23 mouse cellular contexts compared by ENCODE assay signal in the genomic region with DNA sequence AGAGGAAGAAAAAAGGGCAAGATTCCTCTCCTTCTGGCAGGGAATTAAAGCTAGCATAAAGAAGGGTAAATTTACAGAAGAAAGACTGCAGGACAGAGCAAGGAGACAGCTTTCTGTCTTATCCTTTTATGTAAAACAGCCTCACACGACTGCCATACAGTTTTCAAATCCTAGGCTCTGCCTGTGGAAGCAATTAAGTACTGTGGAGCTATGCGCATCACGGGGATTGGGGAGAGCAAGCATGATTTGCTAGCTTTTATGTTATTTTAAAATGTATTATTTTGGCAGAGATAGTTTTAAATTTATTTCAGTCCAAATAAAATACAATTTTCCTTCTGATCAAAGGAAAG.
DNase-seq lines count a peak whose midpoint lies in the region; ATAC-seq lines count a peak whose summit lies in the region.
"Had no signal": no experiment of that assay in that cellular context is flagged by ENCODE, and none has a peak within 500 bp of the region (broad histone marks: within the 10 kb centered on the region; RNA-seq: fewer than 3 reads in every experiment).

No protein-coding gene starts in this region.

- H3K9ac ChIP-seq in embryonic facial prominence, embryonic 14.5 days (ENCODE audit: low read depth, low read length) = no peak overlapping the region
- no peak overlapping the region for H3K9ac ChIP-seq in midbrain, embryonic 12.5 days (replicated peaks)
- no peak overlapping the region for H3K9ac ChIP-seq in midbrain, embryonic 14.5 days (replicated peaks; ENCODE audit: low read length)
- H3K9ac ChIP-seq: embryonic facial prominence, embryonic 15.5 days; heart, embryonic 13.5 days had no signal

- H3K9me3 ChIP-seq in embryonic facial prominence, embryonic 14.5 days (ENCODE audit: control insufficient read depth, low read length) = no peaks in the 10 kb centered on the region
- no peaks in the 10 kb centered on the region for H3K9me3 ChIP-seq in embryonic facial prominence, embryonic 10.5 days
- H3K9me3 ChIP-seq in midbrain, embryonic 12.5 days = no peaks in the 10 kb centered on the region
- no peaks in the 10 kb centered on the region for H3K9me3 ChIP-seq in midbrain, embryonic 10.5 days (replicated peaks)
- H3K9me3 ChIP-seq in midbrain, embryonic 14.5 days (ENCODE audit: control insufficient read depth, low read length) = no peaks in the 10 kb centered on the region
- H3K9me3 ChIP-seq: embryonic facial prominence, embryonic 15.5 days; forebrain, embryonic 10.5 days; G1E; heart, embryonic 13.5 days had no signal

- H3K4me3 ChIP-seq in embryonic facial prominence, embryonic 14.5 days (ENCODE audit: low read depth, low read length) = no peak overlapping the region
- no peak overlapping the region for H3K4me3 ChIP-seq in embryonic facial prominence, embryonic 10.5 days
- no peak overlapping the region for H3K4me3 ChIP-seq in midbrain, embryonic 12.5 days
- H3K4me3 ChIP-seq in midbrain, embryonic 10.5 days = no peak overlapping the region
- H3K4me3 ChIP-seq in midbrain, embryonic 14.5 days (replicated peaks; ENCODE audit: low read depth, low read length) = no peak overlapping the region
- H3K4me3 ChIP-seq: embryonic facial prominence, embryonic 15.5 days; erythroblast, embryonic 14.5 days; forebrain, embryonic 10.5 days; gastrocnemius, adult 2 months; heart, embryonic 13.5 days had no signal

- H3K4me1 ChIP-seq in embryonic facial prominence, embryonic 14.5 days (ENCODE audit: control insufficient read depth, insufficient read depth, low read length) = no peaks in the 10 kb centered on the region
- H3K4me1 ChIP-seq in embryonic facial prominence, embryonic 10.5 days = no peaks in the 10 kb centered on the region
- H3K4me1 ChIP-seq in midbrain, embryonic 12.5 days = no peaks in the 10 kb centered on the region
- H3K4me1 ChIP-seq in midbrain, embryonic 10.5 days = no peaks in the 10 kb centered on the region; the same call in 1 of the 2 replicates
- no peaks in the 10 kb centered on the region for H3K4me1 ChIP-seq in midbrain, embryonic 14.5 days (ENCODE audit: control insufficient read depth, insufficient read depth, low read length)
- H3K4me1 ChIP-seq: embryonic facial prominence, embryonic 15.5 days had no signal

- no peak overlapping the region for H3K4me2 ChIP-seq in embryonic facial prominence, embryonic 14.5 days (ENCODE audit: low read depth, low read length)
- no peak overlapping the region for H3K4me2 ChIP-seq in midbrain, embryonic 12.5 days (replicated peaks)
- H3K4me2 ChIP-seq in midbrain, embryonic 14.5 days (ENCODE audit: low read length) = no peak overlapping the region
- H3K4me2 ChIP-seq: embryonic facial prominence, embryonic 15.5 days; heart, embryonic 13.5 days had no signal

- 31% methylated on average over 3 of the region's 3 CpGs for WGBS in embryonic facial prominence, embryonic 14.5 days
- WGBS in embryonic facial prominence, embryonic 10.5 days = 51% methylated on average over 3 of the region's 3 CpGs
- WGBS in midbrain, embryonic 12.5 days = 52% methylated on average over 3 of the region's 3 CpGs
- 73% methylated on average over 3 of the region's 3 CpGs for WGBS in midbrain, embryonic 10.5 days
- WGBS in midbrain, embryonic 14.5 days = 50% methylated on average over 3 of the region's 3 CpGs

- peak; percentile 32 for DNase-seq in embryonic facial prominence, embryonic 14.5 days (ENCODE audit: low spot score)
- no peak for DNase-seq in embryonic facial prominence, embryonic 10.5 days (ENCODE audit: low spot score)
- DNase-seq in midbrain, embryonic 10.5 days (ENCODE audit: low spot score) = no peak
- peak; percentile 31 for DNase-seq in midbrain, embryonic 14.5 days
- DNase-seq in yolk sac, embryonic 10.5 days (ENCODE audit: low spot score) = no peak
- DNase-seq in adrenal gland, postnatal 10 days = no peak
- DNase-seq: adrenal gland, adult 8-10 months; B cell, adult 2 months; cerebellum, adult 11-12 months; cerebellum, adult 9-10 months; cerebellum, postnatal 25 days; gastrocnemius, adult 2 months; gastrocnemius, postnatal 25 days; heart, postnatal 36 days had no signal

- no peaks in the 10 kb centered on the region for H3K27me3 ChIP-seq in embryonic facial prominence, embryonic 14.5 days (replicated peaks; ENCODE audit: control insufficient read depth, insufficient read depth, low read length)
- no peaks in the 10 kb centered on the region for H3K27me3 ChIP-seq in embryonic facial prominence, embryonic 10.5 days (replicated peaks; ENCODE audit: low read depth, poor library complexity, severe bottlenecking)
- H3K27me3 ChIP-seq in midbrain, embryonic 12.5 days = no peaks in the 10 kb centered on the region
- H3K27me3 ChIP-seq in midbrain, embryonic 10.5 days (ENCODE audit: low read depth, poor library complexity, severe bottlenecking) = no peaks in the 10 kb centered on the region
- no peaks in the 10 kb centered on the region for H3K27me3 ChIP-seq in midbrain, embryonic 14.5 days (ENCODE audit: control insufficient read depth, insufficient read depth, low read length)
- H3K27me3 ChIP-seq: embryonic facial prominence, embryonic 15.5 days; heart, embryonic 13.5 days had no signal

- H3K27ac ChIP-seq in embryonic facial prominence, embryonic 14.5 days (replicated peaks; ENCODE audit: low read depth, low read length) = no peak overlapping the region
- no peak overlapping the region for H3K27ac ChIP-seq in embryonic facial prominence, embryonic 10.5 days (replicated peaks)
- no peak overlapping the region for H3K27ac ChIP-seq in midbrain, embryonic 12.5 days (replicated peaks)
- no peak overlapping the region for H3K27ac ChIP-seq in midbrain, embryonic 10.5 days (replicated peaks)
- H3K27ac ChIP-seq in midbrain, embryonic 14.5 days (replicated peaks; ENCODE audit: low read depth, low read length) = no peak overlapping the region
- H3K27ac ChIP-seq: embryonic facial prominence, embryonic 15.5 days; forebrain, embryonic 10.5 days; gastrocnemius, adult 2 months; heart, embryonic 13.5 days; hindbrain, postnatal 0 days had no signal

- ATAC-seq in embryonic facial prominence, embryonic 14.5 days (ENCODE audit: low read depth) = no peak
- ATAC-seq in midbrain, embryonic 12.5 days (ENCODE audit: low FRiP score, low read depth) = peak; percentile 61
- peak; percentile 64; the same call in 1 of the 2 replicates for ATAC-seq in midbrain, embryonic 14.5 days (ENCODE audit: low FRiP score, low TSS enrichment)
- ATAC-seq: CD4-positive, CD25-positive, alpha-beta regulatory T cell, adult 4 months; forebrain, embryonic 14.5 days; hindbrain, postnatal 0 days had no signal

- H3K36me3 ChIP-seq in embryonic facial prominence, embryonic 14.5 days (ENCODE audit: control insufficient read depth, insufficient read depth, low read length) = no peaks in the 10 kb centered on the region
- H3K36me3 ChIP-seq in embryonic facial prominence, embryonic 10.5 days (replicated peaks) = no peaks in the 10 kb centered on the region
- H3K36me3 ChIP-seq in midbrain, embryonic 12.5 days = no peaks in the 10 kb centered on the region
- no peaks in the 10 kb centered on the region for H3K36me3 ChIP-seq in midbrain, embryonic 10.5 days
- H3K36me3 ChIP-seq in midbrain, embryonic 14.5 days (ENCODE audit: control insufficient read depth, insufficient read depth, low read length) = no peaks in the 10 kb centered on the region
- H3K36me3 ChIP-seq: embryonic facial prominence, embryonic 15.5 days; forebrain, embryonic 10.5 days; G1E; heart, embryonic 13.5 days had no signal

Comparison
In these comparisons a context has a peak if more than half of its experiments do, and no peak if none do; other contexts are left out.
1. DNase-seq: peak in embryonic facial prominence, embryonic 14.5 days (single experiment) and midbrain, embryonic 14.5 days (single experiment); none in embryonic facial prominence, embryonic 10.5 days (single experiment), midbrain, embryonic 10.5 days (single experiment), yolk sac, embryonic 10.5 days (single experiment) and adrenal gland, postnatal 10 days (single experiment).